Mouse (Mus musculus) lung, postnatal 0 days (tissue): ENCODE measurements at regions not wholly inside any gene's neighbourhood (a gene's known extent, or its start where the extent isn't known, plus 50 kb on each side); places are given as distances from the start of the nearest gene placed in this dataset.

Source experiments
- CTCF ChIP-seq: IDR thresholded peaks from 2 replicates; pipeline ENCODE4 v1.5.1; 2016; ENCODE audit warnings: antibody characterized with exemption, mild to moderate bottlenecking
- EP300 ChIP-seq: IDR thresholded peaks from 2 replicates; pipeline ENCODE4 v1.6.1; 2016; ENCODE audit warnings: antibody characterized with exemption, mild to moderate bottlenecking, control low read depth

GRCm38 (mm10) chr6:31085760-31086108 is 126.9 kb upstream of the Klf14 start:
- TF ChIP-seq CTCF (no peak), EP300 (no peak)
